Mouse (Mus musculus) thymus, postnatal 36 days (tissue): ENCODE measurements around the gene Fbxo10.
A peak's percentile ranks its signal among the peaks of the same experiment; 100 is the strongest.
"Not testable (repeated sequence)": the region's sequence is repeated elsewhere in the genome, so short reads cannot be mapped to it uniquely, and the experiment has no call there.

ENCODE experiments used
- DNase-seq, 2 experiments: peaks; one replicate each; pipeline ENCODE4 v3.0.0; 2022; ENCODE audit warnings: mixed read lengths in 2 of 2

Fbxo10 gene

GRCm38 (mm10) chr4:45084021-45084894 lies at the start of gene Fbxo10:
Fbxo10 (minus strand) TSS chr4:45084604.
- DNase-seq: peak; percentile 87 to 89

GRCm38 (mm10) chr4:45131021-45131420 lies 46.6 kb upstream of the Fbxo10 start:
- no peak for DNase-seq

- DNase-seq: no peak
Observed at GRCm38 (mm10) chr4:45121311-45121710, 36.9 kb upstream of the Fbxo10 start.

- DNase-seq: no peak
Observed at GRCm38 (mm10) chr4:45108456-45109110, 24.2 kb upstream of the Fbxo10 start.

- DNase-seq: peak; percentile 85 to 88
Observed at GRCm38 (mm10) chr4:45107601-45108277, 23.3 kb upstream of the Fbxo10 start, which contains the start of gene Tomm5. Tomm5 (minus strand) TSS chr4:45108114.

- DNase-seq: no peak
Observed at GRCm38 (mm10) chr4:45107066-45107465, 22.7 kb upstream of the Fbxo10 start.

- no peak for DNase-seq
Observed at GRCm38 (mm10) chr4:45106409-45106808, 22.0 kb upstream of the Fbxo10 start.

- DNase-seq: peak; percentile 47 to 58
Observed at GRCm38 (mm10) chr4:45097198-45097872, 12.9 kb upstream of the Fbxo10 start.

GRCm38 (mm10) chr4:45084895-45085290 lies 489 bp upstream of the Fbxo10 start:
- DNase-seq: no peak

GRCm38 (mm10) chr4:45083487-45083886 lies 917 bp downstream of the Fbxo10 start:
- no peak for DNase-seq

- no peak for DNase-seq
Observed at GRCm38 (mm10) chr4:45082951-45083350, 1.5 kb downstream of the Fbxo10 start.

- not testable (repeated sequence) for DNase-seq
Observed at GRCm38 (mm10) chr4:45081041-45081440, 3.4 kb downstream of the Fbxo10 start.

- no peak for DNase-seq
Observed at GRCm38 (mm10) chr4:45073544-45073943, 10.9 kb downstream of the Fbxo10 start.

GRCm38 (mm10) chr4:45072261-45072973 lies 12.0 kb downstream of the Fbxo10 start:
- no peak for DNase-seq

GRCm38 (mm10) chr4:45067742-45068141 lies 16.7 kb downstream of the Fbxo10 start:
- DNase-seq: no peak

GRCm38 (mm10) chr4:45066036-45066730 lies 18.2 kb downstream of the Fbxo10 start:
- no peak for DNase-seq

GRCm38 (mm10) chr4:45064577-45064976 lies 19.8 kb downstream of the Fbxo10 start:
- DNase-seq: no peak

GRCm38 (mm10) chr4:45063836-45064235 lies 20.6 kb downstream of the Fbxo10 start:
- DNase-seq: not testable (repeated sequence)

GRCm38 (mm10) chr4:45055451-45055850 lies 29.0 kb downstream of the Fbxo10 start:
- DNase-seq: no peak

GRCm38 (mm10) chr4:45054862-45055261 lies 29.5 kb downstream of the Fbxo10 start:
- no peak for DNase-seq

- DNase-seq: no peak
Observed at GRCm38 (mm10) chr4:45047956-45048355, 36.4 kb downstream of the Fbxo10 start.
